Mouse (Mus musculus) lung, postnatal 10 days (tissue): ENCODE measurements at regions not wholly inside any gene's neighbourhood (a gene's known extent, or its start where the extent isn't known, plus 50 kb on each side); places are given as distances from the start of the nearest gene placed in this dataset.

Experiments
- DNase-seq: peaks from one replicate; pipeline ENCODE4 v3.0.0; 2021

DNA sequence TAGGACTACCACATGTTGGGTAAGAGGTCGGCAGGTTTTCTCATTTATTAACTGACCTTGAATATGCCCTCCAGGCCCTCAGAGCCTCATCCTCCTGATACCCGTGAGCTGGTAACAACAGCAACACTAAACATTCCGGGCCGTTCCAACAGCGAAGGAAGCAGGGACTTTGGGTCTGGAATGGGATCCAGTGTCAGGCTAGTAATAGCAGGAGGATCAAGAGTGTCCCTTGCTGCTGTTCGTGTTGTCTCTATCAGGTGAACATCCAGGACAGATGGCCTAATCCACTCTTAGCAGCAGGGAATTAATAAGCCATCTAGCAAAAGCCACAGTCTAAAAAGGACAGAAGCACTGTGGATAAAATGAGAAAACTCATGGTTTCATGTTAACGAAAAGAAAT is 106.7 kb downstream of the Cpeb2 start:
- no peak for DNase-seq

DNA sequence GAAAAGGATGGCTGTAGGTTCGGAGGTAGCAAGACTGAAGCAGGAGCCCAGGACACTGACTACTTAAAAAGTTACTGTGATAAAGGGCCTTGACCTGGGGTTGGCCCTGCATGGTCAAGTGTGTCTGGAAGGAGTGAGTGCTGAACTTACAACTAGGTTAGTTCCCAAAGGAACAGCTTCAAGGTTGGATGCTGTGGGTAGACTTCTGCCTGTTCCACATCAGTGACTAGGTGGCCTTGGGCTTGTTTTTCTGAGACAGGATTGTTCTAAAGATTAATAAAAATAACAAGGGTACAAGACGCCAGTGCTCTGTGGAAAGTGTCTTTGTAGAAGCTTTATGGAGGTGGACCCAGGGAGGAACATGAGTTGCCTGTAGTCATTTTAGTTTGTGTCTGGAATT is 108.5 kb downstream of the Cpeb2 start:
- no peak for DNase-seq

DNA sequence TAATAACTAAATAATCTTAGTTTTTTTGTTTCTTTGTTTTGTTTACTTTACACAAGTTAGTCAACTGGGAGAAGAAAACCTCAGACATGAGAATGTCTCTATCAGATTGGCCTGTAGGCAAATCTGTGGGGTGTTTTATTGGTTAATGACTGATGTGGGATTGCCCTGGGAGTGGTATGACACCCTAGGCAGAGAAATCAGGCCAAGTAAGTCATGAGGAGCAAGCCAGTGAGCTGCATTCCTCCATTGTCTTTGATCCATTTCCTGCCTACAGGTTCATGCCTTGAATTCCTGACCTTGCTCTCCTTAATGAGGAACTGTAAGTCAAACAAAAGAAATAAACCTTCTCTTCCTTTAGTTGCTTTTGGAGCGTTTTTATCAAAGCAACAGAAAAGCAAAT is 111.5 kb downstream of the Cpeb2 start:
- no peak for DNase-seq

DNA sequence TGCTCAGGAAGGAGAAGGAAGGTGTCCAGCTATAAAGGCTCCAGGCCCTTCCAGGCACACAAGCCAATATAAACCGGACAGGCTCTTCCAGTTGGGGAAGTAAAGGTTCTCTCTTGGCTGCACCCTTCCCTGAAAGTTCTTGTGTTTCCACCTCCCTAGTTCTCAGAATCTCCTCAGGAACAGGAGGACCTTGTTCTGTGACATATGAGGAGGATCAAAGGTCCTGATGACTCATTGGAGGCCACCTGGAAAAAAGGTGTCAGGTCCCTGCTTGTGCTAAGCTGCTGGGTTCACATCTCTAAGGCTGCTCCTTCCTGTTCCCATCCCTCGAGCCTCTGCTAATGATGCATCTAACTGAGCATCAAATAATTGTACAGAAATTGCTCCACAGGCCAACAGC is 118.0 kb downstream of the Cpeb2 start:
- no peak for DNase-seq

DNA sequence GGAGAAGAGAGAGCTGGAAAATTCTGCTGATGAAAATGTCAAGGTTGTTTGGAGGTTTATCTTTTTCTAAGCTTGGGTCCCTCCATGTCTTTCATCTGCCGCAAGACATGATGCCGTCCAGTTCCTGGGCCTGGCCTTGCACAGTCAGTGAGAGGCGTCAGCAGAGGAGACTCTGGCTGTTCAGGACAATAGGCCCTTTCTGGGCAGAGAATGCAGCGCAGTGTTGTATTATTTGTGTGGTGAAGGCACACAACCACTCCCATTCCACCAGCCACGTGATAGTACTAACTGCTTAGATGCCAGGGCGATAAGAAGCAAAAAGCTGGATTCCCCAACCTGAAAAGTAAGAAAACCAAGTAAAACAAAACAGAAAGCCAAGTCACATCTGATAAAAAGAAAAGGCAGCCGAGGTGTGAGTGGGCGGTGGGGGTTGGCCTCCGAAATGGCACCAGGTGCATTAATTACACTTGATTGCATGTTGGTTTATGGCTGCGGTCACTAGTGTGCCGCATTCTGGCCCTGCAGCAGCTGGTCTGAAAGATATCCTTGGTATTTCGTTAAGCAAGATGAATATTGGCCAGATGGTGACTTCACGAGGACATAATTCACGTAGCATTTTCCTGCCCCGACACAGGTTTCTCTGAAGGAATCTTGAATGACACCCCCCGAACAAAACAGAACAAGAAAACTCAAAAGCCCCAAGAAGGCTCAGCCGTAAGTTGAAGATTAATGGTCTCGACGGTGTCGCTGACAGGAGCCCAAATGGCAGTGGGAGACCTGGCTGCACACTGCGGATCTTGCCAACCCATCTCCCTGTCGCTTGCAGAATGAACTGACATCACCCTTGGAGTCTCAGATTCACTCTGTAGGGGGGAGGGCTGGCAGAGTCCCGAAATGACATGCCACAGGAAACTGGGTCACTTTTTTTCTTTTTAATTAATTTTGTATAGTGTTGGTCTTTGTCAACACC is 120.3 kb downstream of the Cpeb2 start:
- no peak for DNase-seq

DNA sequence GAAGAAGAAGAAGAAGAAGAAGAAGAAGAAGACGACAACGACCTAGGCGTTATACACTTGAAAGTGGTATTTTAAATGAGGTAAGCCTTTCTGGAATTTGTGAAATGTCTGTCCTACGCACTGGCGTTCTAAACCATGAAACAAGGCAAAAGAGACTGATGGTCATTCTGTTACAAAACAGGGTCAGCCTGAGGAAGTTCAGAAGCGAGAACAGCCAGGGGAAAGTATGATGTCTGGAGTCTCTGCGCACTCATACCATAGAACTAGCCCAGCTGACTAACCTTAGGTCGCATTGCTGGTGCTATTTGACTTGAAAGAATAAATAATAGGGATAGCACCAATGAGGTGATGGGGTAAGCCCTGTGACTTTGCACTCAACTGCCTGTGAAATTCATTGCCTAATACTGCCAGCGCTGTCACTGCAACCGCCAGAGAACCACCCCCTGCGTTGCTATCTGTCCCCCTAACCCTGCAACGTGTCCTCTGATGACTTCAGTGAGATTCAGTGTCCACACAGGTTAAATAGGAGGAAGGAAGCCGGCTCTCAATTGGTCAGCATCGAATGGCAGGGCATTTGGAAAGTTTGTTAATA is 121.5 kb downstream of the Cpeb2 start:
- DNase-seq = peak; percentile 10

DNA sequence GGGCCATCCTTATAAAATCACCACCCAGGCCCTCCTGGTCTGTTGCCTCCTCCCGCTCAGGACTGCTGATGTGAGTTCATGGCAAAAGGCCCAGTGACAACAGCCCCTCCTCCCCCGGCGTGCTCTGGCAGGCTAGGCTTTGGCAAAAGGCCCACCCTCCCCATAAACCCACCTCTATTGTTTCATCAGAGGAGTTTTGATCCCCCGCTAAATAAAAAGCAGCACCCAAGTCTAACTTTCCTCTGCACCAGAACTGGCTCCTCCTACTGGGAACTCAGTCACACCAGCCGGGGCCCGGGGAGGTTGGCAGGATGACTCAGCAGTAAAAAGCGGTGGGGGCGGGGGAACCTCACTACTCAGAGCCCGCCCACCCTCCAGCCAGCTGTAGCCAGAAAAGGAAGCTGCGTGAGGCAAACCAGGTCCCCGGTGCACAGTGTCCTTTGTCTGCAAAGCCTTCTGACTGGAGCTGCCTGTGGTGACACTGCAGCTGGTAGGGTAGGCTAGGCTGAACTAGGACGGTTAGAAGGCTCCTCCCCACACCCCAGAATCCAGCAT is 122.1 kb downstream of the Cpeb2 start:
- DNase-seq = peak; percentile 89

DNA sequence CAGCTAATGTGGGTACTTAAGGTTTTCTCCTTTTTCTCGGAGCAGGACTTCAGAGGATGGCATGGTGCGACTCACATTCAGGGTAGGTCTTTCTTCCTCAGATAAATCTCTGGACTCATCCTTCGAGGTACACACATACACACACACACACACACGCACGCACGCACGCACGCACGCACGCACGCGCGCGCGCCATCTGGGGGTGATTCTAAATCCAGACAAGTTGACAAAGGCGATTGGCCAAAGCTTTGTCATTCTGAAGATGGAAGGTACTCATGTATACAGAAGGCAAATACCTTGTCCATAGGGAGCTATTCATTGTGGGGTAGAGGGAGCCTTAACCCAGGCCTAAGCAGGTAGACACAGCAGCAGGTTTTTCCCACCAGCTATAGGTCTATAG is 122.9 kb downstream of the Cpeb2 start:
- no peak for DNase-seq

DNA sequence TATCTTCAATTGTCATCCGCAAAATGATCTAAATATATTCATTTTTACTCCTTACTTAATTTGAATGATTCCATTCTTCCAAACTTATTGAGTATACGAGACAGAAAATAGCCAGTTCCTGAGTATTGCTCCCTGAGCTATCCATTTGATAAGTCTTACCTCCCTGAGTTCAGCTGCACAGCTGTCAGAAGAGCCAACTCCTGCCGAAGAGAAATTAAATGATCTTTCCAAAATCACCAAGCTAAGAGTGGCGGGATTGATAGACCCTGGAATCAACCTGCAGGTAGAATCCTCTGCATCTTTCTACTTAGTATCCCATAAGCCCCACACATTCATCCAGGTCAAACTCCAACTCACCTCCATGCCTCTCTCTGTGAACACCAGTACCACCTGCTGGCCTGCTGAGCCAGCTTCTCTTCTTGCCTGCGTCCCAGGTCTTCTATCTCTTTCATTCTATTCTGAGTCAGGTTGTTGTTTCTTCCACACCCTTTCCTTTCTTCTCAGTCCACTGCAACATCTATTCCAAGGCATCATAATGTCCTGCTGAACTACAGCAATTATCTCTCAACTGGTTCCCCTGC is 124.2 kb downstream of the Cpeb2 start:
- no peak for DNase-seq

DNA sequence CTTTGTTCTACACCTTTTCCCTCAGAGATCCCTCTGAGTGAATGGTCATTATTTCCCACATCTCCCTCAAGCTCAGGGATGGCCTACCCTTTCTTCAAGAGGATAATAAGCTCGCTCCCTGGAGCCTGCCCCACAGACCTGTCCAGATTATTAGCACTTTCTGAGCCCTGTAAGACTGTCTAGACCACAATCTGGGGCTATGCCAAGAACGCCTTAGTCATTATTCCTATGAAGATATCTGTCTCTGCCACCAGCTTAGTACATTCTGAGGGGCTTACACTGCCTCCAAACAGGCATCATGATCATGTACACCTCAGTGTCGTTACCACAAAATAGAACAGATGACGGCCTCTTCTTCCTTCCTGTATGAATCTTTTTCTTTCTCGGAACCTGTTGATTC is 124.9 kb downstream of the Cpeb2 start:
- no peak for DNase-seq

DNA sequence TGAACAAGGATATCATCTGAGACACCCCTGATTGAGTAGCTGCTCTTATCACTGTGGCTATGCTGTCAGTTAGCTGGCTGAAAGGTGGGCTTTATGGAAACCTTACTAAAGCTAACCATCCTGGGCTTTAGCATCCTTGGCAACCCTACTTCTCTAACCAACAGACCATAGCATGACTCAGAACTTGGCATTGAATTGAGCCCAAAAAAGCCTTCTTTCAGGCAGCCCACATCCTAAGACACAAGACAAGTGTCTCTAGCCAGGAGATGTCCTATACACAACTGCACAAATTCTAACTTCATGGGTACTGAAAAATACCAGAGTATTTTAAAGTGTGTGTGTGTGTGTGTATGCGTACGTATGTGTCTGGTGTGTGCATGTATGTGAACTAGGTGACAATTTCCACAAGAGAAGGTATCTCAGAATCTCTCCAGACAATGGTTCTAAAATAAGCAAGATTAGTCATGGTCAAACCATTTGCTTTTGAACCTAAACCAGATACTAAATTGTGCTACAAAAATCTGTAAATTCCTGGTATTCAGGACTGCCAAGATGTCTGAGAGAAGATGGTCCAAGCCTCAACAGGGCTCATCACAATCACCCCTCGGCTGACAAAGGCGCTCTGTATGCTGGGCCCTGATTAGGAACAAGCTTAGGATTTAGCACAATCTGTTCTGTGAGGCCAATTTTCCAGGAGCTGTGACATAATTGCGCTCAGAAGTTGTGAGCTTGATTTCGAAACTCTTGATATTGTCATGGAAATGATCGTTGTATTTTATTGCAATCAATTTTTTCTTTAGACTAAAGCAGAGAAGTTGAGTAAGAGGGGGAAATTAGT is 126.2 kb downstream of the Cpeb2 start:
- no peak for DNase-seq

DNA sequence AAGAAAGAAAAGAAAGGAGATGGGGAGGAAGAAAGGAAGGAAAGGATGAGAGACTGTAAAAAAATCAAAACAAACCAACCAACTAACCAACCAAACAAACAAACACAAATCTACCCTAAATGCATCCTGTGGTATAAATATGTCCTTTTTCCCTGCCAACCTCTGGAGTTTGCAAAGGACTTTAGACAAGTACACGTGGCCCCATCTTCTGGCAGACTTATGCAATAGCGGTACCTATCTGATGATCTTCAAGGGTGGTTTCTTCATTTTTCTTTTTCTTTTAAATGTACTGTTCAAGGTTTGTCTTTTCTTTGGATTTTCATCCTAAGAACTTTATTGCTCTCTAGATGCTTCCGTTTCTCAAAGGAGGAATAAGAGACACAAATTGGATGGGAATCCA is 127.3 kb downstream of the Cpeb2 start:
- DNase-seq = peak; percentile 56

DNA sequence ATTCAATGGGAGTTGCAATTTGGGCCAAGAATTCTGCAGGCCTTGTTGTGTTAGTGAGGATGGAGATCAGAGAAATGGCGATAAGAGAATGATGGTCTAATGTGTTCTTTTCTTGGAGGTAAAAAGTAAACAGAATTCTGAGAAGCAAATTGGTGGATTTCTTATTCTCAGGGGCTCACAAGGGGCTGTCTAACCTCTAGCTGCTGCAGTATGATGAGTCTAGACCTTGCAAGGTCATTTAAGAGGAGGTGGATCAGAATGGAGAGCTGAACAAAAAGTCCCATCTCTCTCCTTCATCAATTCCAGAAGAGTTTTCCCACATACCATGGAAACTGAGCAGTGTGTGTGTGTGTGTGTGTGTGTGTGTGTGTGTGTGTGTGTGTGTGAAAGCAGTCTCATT is 128.1 kb downstream of the Cpeb2 start:
- DNase-seq = no peak

DNA sequence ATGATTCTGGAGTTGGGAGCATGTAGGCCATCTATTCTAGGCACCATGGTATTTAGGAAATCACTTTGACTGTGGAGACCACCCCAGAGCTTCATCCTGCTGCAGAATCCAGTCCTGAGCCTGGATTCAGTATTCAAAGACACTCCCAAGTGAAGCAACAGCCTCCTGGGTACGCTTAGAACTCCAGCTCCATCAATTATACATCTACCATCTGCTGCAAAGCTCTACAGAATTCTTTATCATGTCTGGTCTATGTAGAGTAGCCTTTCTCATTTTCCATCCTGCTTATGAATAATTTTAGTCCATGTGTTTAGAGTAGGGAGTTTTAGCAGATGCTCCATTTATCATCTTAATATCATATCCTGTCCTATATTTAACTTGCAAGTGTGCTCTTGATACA is 139.4 kb downstream of the Cpeb2 start:
- no peak for DNase-seq

DNA sequence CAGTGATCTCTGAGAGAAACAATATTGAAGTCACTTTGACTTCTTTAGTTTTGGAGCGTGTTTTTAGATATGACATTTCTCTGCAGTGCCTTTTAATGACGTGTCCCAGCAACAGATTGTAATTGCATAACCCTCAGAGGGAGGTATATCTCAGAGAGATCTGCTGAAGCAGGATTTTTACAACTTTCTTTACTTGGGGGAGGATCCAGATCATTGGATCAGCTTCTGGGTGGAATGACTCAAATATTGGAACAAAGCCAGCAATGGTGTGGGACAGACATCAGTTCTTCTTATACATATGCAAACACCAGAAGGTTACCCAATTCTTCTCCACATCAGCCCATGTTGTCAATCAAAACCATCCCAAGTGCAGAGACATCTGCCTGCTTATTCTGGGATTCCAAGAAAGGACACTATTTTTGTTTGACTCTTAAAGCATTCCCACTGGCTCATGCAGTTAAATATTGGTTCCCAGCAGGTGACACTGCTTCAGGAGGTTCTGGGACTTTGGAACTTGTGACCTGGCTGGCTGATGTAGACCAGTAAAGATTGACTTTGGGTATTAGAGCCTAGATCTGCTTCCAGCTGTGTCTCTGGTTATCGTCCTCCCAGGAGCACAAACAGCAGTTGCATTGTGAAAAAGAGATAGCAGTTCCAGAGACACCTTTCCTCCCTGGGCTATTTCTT is 130.5 kb upstream of the C1qtnf7 start:
- DNase-seq = no peak

DNA sequence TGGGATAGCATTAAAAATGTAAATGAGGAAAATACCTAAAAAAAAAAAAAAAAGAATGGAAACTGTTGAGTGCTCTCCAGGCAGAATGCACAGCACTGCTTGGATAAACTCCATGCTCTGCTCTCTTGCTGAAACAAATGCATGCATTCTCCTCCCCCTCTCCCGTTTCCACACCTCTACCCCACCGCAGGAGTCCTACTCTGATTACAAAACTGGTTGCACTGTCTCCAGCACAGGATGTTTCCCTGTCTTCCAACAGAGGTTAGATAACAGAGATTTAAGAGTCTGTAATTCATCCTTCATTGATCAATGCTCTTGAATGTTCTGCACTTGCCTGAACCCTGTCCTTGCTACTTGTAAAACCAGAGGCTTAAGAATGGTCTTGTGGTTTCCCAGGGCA is 124.3 kb upstream of the C1qtnf7 start:
- no peak for DNase-seq

DNA sequence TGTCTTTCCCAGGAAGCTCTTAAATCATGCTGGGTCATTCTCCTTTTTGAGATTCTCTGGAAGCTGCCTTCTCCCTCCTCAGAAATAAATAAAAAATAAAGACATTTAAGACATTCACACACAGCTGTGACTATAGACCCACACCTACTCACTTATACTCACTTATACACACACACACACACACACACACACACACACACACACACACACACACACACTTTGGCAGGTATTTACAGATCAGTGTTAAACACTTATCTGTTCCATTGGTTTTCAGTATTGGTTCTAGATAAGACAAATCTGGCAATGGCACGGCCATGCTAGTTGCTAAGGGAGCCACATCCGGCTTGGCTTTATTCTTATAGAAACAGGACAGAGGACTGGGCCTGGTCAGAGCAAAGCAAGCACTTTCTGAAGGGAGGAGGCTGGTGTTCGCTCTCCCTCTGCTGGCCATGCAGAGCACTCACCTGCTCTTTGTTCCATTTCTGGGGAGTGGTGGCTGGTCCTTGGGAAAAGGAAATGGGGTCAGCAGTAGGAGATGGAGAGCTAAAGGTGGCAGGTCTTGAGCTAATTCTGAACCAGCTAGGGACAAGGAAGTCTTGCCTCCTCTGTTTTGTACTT is 123.8 kb upstream of the C1qtnf7 start:
- DNase-seq = peak; percentile 32

DNA sequence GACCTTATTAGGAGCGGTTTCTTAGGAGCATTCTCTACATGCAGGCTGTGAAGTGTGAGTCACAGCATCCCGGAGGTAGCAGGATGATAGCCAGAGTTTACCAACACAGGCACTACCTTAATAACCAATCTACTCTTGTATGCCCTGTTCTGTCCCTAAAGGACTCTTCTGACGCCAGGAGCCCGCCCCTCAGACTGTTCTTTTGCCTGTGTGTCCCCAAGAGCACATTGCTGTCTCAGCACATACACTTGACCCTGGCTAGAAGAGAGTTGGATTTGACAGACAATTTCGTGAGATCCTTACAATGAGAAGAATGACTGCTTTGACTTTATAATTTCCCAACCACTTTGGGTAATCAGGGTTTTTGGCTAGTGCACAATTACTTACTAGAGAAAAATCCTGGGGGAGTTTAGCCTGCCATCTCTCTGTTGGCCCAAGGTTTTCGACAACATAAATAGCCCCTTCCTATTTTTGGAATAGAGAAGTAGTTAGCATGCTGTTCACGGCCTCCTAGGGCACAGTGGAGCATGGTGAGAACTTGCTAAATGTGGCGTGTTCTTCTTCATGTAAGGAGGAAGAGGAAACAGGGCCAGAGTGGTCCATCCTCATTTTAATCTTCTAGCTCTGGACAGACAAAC is 122.3 kb upstream of the C1qtnf7 start:
- no peak for DNase-seq

DNA sequence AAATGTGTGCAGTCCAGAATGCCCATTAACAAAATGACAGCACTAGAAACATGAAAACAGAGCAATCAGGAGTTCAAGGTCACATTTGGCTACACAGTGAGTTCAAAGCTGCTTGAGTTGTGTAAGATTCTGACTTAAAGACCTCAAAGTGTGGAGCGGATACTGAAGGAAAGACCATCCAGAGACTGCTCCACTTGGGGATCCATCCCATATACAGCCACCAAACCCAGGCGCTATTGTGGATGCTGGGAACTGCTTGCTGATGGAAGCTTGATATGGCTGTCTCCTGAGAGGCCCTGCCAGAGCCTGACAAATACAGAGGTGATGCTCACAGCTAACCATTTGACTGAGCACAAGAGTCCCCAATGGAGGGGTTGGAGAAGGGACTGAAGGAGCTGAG is 98.1 kb upstream of the C1qtnf7 start:
- DNase-seq = no peak

DNA sequence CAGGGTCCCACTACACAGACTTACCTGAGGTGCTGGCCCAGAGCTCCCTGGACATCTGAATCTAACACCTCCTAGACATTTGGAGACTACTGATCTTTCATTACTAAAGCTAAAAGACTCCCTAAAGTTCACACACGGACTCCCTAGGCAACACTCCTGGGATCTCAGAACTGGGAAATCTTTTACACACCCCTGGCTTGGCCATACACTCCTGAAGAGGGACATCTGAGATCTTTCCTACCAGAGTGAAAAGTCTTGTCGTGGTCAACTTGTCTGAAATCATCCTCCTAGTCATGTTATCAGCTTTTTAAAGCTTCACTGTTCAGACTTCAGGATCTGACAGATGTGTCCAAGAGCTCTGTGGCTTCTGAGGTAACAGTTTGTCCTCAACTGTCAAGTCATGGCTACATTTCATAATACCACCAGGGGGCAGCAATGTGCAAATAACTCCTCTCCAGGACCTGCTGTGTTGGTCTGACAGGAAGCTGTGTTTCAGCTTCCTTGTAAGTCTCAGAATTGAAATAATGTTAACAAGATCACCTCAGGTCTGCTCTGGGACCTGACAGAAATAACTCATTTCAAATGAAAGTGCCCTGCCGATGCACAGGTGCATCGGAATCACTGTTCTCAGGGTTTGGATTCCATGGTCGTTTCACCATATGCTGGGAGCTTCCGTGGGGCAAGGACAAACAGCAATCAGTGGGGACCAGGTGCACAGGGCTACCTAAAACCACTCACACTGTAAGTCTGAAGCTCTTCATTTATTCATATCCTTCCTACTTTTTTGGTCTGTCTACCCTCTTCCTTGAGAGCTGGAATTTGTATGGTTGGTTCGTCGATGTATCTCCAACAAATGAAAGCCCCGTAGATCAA is 92.3 kb upstream of the C1qtnf7 start:
- DNase-seq = peak; percentile 87
